Mouse (Mus musculus) G1E-ER4 (cell line): ENCODE results near the gene Zfp628. TPM values are rescaled to one million over a fixed set of nuclear protein-coding genes. Genes with fewer than 3 reads are reported as not detected.

Source experiments
- GATA1 ChIP-seq: IDR thresholded peaks from one replicate; pipeline ENCODE4 v1.8.0; 2012; ENCODE audit warnings: low read length, inconsistent platforms
- polyA plus RNA-seq: library from polyadenylated mRNA; stranded (reverse); fragments of >175 nt; gene quantifications from 2 replicates; pipeline ENCODE4 v1.2.3, GENCODE M21; 2012

Zfp628 gene
- polyA plus RNA-seq = 57.2 and 60.0 TPM in 2 replicates

DNA sequence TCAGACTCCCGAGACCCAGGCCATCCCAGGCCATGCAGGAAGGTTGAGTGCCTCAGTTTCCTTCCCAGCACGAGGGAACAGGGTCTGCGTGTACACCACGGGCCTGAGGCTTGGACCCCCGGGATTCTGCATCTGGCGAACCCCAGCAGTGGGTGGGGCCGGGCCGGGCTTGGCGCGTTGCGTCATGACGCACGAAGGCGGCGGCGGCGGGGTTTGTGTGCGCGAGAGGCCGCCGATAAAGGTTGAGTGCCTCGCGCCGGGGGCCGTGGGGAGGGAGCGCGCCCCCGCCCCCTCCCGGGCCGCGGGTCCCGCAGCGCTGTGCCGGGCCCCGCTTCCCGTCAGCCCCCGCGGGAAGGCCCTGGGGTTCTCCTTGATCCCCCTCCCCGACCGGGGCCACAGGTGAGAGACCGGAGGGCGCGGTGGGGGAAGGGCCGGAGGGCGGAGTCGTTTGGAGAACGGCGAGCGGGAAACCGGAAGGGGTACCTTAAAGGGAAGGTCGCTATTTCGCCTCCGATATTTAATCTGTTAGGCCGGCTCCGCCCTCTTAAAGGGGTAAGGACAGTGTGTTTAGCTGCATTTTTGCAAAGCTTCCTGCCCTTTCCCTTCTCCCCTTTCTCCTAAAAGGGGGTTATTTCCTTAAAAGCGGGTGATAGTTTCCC lies at the start of gene Zfp628:
Gene Zfp628, plus strand, starts transcription at position 211 of the 659 bp plus-strand sequence.
- TF ChIP-seq GATA1 = no peak

- no peak for TF ChIP-seq GATA1
Measured at GRCm38 (mm10) chr7:4865579-4866493, 49.2 kb upstream of the Zfp628 start.

DNA sequence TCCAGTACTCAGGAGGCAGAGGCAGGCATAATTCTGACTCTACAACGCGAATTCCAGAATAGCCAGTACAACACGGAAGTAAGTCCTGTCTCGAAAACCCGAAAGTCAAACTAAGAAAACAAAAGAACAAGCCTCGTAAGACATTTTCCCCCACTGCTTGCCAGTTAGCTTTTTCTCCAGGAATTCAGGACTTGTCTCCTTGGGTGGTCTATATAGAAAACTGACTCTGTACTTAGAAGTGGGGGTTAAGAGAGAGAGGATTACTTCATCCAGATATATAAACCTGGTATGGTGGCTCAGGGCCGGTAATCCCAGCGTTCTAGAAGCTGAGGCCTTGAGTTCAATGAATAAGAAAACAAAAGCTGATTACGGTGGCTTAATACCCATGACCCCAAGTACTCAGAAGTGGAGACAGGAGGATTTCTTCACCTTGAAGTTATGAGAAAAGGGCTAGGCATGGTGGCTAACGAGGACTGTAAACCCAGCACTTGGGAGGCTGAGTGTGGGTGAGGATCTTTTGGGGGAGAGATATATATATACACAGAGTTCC lies 48.3 kb upstream of the Zfp628 start:
- no peak for TF ChIP-seq GATA1

DNA sequence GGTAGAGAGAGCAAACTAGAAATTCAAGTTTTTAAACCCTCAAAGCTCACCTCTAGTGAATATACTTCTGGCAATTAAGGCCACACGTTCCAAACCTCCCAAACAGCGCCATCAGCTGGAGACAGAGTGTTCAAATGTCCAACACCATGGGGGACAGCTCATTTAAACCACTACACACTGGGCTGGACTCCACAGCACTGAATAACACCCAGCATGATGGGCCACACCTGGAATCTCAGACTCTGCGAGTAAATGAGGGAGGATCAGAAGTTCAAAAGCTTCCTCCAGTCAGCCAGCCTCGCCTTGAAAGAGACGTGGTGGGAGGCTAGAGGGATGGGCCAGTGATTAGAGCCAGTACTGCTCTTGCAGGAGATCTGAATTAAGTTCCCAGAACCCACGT lies 44.9 kb upstream of the Zfp628 start, which contains the start of gene Isoc2b:
Gene Isoc2b, minus strand, starts transcription at position 126 of the 400 bp plus-strand sequence.
- no peak for TF ChIP-seq GATA1

DNA sequence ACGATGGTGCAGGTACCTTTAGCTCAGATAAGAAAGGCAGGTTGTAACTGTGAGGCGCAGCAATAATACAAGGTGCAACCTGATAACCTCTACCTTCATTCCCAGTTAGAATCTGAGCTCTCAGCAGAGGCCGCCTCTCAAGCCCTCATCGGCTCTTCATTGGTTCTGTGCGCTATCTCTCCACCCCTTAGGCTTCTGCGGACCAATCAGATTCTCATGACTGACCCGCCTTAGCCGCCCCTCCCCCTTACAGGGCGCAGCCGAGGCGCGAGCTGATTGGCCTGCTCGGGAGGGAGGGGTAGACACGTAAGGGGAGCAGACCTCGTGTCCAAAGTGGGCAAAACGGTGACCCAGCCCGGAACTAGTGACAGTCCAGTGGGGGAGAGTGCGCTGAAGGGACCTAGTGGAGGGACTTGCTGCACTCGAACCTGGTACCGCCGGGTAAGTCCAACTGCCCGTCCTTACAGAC lies 38.2 kb upstream of the Zfp628 start, which contains the start of gene Isoc2a:
Gene Isoc2a, plus strand, starts transcription at position 401 of the 469 bp plus-strand sequence.
- TF ChIP-seq GATA1 = no peak

GRCm38 (mm10) chr7:4877226-4877625 lies 37.8 kb upstream of the Zfp628 start:
- no peak for TF ChIP-seq GATA1

DNA sequence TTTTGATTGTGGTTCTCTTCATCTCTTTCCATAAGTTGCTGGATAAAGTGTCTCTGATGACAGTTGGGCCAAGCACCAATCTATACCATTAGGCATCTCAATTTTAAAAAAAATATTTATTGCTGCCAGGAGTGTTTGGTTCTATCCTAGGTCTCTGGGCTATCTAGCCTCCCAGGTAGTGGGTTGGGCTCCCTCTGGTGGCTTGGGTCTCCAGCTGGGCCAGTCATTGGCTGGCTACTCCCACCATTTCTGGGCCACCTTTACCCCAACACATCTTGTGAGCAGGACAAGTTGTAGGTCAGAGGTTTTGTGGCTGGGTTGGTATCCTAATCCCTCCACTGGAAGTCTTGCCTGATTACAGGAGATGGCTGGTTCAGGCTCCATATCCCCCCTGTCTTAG lies 36.8 kb upstream of the Zfp628 start:
- no peak for TF ChIP-seq GATA1

GRCm38 (mm10) chr7:4886680-4887079 lies 28.3 kb upstream of the Zfp628 start:
- TF ChIP-seq GATA1 = no peak

GRCm38 (mm10) chr7:4895186-4895585 lies 19.8 kb upstream of the Zfp628 start:
- TF ChIP-seq GATA1 = no peak

DNA sequence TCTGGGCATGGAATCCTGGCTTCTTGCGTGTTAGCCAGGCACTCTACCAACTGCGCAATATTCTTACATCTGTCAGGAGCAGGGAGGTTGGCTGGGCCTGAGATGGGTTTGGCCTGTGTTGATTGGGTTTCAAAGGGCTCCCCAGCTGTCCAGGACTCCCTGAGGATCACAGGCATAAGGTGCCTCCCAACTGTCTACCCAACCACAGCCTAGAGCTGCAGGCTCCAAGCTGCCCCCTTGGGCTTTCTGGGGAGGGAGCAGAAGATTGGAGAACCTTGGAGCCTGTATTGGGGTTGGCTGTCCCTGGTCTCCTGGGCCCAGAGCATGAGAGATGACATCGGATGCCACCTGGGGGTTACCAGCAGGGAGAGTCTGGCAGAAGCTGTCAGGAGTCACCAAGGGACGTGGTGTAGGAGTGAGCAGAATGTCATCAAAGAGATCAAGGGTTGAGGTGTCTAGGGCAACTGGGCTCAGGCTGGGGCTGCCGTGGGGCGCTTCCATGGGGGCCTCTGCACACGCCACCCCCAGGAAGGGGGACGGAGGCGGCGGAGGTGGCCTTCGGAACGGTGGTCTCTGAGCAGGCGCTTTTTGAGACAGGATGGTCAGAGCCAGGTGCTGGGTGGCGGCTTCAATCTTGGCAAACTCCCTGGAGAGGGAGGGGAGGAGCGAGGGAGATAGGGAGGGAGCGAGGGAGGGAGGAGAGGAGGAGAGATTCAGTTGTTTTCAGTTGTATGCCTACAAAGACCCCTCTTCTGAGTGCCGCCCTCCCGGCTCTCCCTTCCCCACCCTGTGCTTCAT lies 16.0 kb upstream of the Zfp628 start:
- no peak for TF ChIP-seq GATA1

DNA sequence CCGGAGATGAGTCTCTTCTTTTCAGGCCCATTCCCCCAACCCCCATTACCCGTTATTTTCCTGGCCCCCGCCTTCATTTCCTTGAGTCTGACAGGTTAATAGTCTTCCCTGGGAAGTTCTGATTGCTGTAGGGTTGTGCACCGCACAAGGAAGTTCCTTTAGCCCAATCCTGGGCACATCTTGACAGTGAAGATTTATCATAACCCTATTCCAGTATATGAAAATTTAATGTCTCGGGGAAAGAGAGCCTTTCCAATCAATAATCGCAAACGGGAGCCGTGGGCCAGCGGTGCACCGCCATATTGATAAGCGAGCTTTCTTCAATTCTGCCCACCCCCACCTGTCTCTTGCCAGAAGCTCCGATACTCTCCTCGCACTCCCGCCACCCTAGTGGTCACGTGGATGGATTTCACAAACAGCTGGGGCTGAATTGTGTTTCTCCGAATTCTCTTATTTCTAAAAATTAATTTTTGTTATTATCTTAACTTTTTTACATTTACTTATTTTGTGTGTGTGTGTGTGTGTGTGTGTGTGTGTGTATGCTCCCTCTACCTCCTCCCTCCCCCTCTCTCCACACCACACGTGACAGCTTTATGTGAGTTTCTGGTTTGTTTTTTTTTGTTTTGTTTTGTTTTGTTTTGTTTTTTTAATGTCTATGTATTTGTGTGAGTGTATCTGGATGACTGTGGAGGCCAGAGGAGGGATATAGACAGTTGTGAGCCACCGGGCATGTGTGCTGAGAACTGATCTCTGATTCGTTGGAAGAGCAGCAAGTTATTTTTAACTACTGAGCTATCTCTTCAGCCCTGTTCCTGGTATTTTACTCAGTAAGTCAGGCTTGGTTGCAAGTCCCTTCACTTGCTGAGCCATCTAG lies 15.1 kb upstream of the Zfp628 start:
- no peak for TF ChIP-seq GATA1

GRCm38 (mm10) chr7:4900523-4900851 lies 14.5 kb upstream of the Zfp628 start:
- TF ChIP-seq GATA1 = no peak

DNA sequence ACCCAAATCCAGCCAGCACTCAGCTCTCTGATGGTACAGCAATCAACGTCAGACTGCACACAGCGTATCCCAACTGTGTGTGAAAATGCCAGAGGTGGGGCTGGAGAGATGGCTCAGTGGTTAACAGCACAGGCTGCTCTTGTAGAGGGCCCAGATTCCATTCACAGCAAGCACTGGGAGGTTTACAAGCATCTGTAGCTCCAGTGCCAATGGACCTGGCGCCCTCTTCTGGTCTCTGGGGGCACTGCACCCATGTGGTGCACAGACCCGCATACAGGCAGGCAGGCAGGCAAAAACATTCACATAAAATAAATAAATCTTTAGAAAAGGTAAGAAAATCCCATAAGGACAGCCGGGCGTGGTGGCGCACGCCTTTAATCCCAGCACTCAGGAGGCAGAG lies 13.8 kb upstream of the Zfp628 start:
- TF ChIP-seq GATA1 = no peak

GRCm38 (mm10) chr7:4902404-4902803 lies 12.6 kb upstream of the Zfp628 start:
- no peak for TF ChIP-seq GATA1
